13 mouse cellular contexts compared by ENCODE assay signal in the genomic region with DNA sequence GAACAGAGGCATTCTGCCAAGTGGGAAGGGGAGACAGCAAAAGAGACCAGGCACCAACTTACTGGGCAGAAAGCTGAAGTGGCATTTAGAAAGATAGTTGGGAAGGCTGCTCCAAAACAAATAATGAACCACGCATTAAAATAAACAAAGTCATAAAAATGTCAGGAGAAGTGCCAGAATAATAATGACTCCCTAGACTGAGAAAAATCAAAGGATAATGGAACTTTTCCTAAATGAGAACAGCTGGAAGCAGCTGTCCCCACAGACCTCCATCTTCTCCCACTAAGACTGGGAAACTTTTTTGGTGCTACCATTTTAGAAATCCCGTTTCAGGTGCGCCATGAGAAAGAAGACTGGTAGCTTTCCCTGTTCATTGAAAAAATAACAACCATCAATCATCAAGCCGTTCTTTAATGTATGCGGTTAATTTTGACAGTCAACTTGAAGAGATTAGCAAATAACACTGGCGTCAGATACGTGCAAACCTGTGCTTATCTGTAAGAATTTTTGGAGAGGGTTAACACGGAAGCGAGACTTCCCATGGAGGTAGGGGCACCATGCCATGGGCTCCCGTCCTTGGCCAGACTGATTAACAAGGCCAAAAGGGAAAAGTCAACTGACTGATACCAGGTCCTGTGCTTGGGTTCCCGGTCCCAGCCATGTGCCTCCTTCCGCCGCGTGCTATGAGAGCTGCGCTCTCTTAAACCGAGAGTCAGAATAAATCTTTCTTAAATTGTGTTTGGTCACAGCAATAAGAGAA.
DNase-seq lines count a peak whose midpoint lies in the region; ATAC-seq and TF ChIP-seq lines count a peak whose summit lies in the region.
"Had no signal": no experiment of that assay in that cellular context is flagged by ENCODE, and none has a peak within 500 bp of the region (broad histone marks: within the 10 kb centered on the region; RNA-seq: fewer than 3 reads in every experiment).

No protein-coding gene starts in this region.

- no peak overlapping the region for H3K9ac ChIP-seq in hindbrain, embryonic 15.5 days
- H3K9ac ChIP-seq in hindbrain, embryonic 11.5 days (ENCODE audit: low read depth, low read length), result no peak overlapping the region
- no peak overlapping the region for H3K9ac ChIP-seq in kidney, postnatal 0 days (ENCODE audit: low read depth, low read length)
- H3K9ac ChIP-seq: limb, embryonic 12.5 days had no signal

- TF ChIP-seq CTCF in kidney, postnatal 0 days (IDR thresholded peaks at IDR 0.05; ENCODE audit: low read depth), result no peak

- no peak overlapping the region for H3K4me3 ChIP-seq in hindbrain, embryonic 15.5 days
- H3K4me3 ChIP-seq in hindbrain, embryonic 11.5 days (ENCODE audit: low read depth, low read length), result no peak overlapping the region
- H3K4me3 ChIP-seq in kidney, postnatal 0 days (replicated peaks; ENCODE audit: low read depth, low read length), result no peak overlapping the region
- H3K4me3 ChIP-seq: hindbrain, embryonic 10.5 days; limb, embryonic 12.5 days had no signal

- H3K4me1 ChIP-seq in hindbrain, embryonic 15.5 days (replicated peaks), result peaks cover 11% of the 10 kb centered on the region; the same call in 1 of the 2 replicates
- no peaks in the 10 kb centered on the region for H3K4me1 ChIP-seq in hindbrain, embryonic 11.5 days (replicated peaks; ENCODE audit: control insufficient read depth, insufficient read depth, low read length)
- no peaks in the 10 kb centered on the region for H3K4me1 ChIP-seq in kidney, postnatal 0 days (replicated peaks; ENCODE audit: insufficient read depth, low read length)
- H3K4me1 ChIP-seq: hindbrain, embryonic 10.5 days; limb, embryonic 12.5 days had no signal

- H3K9me3 ChIP-seq in hindbrain, embryonic 15.5 days, result no peaks in the 10 kb centered on the region
- no peaks in the 10 kb centered on the region for H3K9me3 ChIP-seq in hindbrain, embryonic 11.5 days (ENCODE audit: control insufficient read depth, low read length)
- H3K9me3 ChIP-seq in kidney, postnatal 0 days (replicated peaks; ENCODE audit: low read length), result no peaks in the 10 kb centered on the region
- H3K9me3 ChIP-seq: hindbrain, embryonic 10.5 days; limb, embryonic 12.5 days had no signal

- no peaks in the 10 kb centered on the region for H3K27me3 ChIP-seq in hindbrain, embryonic 15.5 days
- H3K27me3 ChIP-seq in hindbrain, embryonic 11.5 days (ENCODE audit: control insufficient read depth, insufficient read depth, low read length), result no peaks in the 10 kb centered on the region
- no peaks in the 10 kb centered on the region for H3K27me3 ChIP-seq in kidney, postnatal 0 days (ENCODE audit: insufficient read depth, low read length)
- H3K27me3 ChIP-seq: limb, embryonic 12.5 days had no signal

- WGBS in hindbrain, embryonic 15.5 days, result 82% methylated on average over 16 of the region's 16 CpGs
- WGBS in hindbrain, embryonic 11.5 days, result 91% methylated on average over 16 of the region's 16 CpGs
- WGBS in kidney, postnatal 0 days, result 65% methylated on average over 16 of the region's 16 CpGs

- no peak for ATAC-seq in hindbrain, embryonic 15.5 days (ENCODE audit: low FRiP score, low read depth)
- ATAC-seq in hindbrain, embryonic 11.5 days (ENCODE audit: low FRiP score), result no peak
- ATAC-seq in kidney, postnatal 0 days (replicated peaks; ENCODE audit: low FRiP score, low read depth), result no peak

- no peak overlapping the region for H3K27ac ChIP-seq in hindbrain, embryonic 15.5 days (replicated peaks)
- no peak overlapping the region for H3K27ac ChIP-seq in hindbrain, embryonic 11.5 days (ENCODE audit: low read depth, low read length)
- no peak overlapping the region for H3K27ac ChIP-seq in kidney, postnatal 0 days
- H3K27ac ChIP-seq: limb, embryonic 12.5 days had no signal

- H3K36me3 ChIP-seq in hindbrain, embryonic 15.5 days, result no peaks in the 10 kb centered on the region
- no peaks in the 10 kb centered on the region for H3K36me3 ChIP-seq in hindbrain, embryonic 11.5 days (ENCODE audit: control insufficient read depth, insufficient read depth, low read length)
- no peaks in the 10 kb centered on the region for H3K36me3 ChIP-seq in kidney, postnatal 0 days (ENCODE audit: insufficient read depth, low read length)
- H3K36me3 ChIP-seq: hindbrain, embryonic 10.5 days; limb, embryonic 12.5 days had no signal

- H3K4me2 ChIP-seq in hindbrain, embryonic 15.5 days, result peak overlapping the region; percentile 20
- no peak overlapping the region for H3K4me2 ChIP-seq in hindbrain, embryonic 11.5 days (replicated peaks; ENCODE audit: low read depth, low read length)
- peak overlapping the region; percentile 43 for H3K4me2 ChIP-seq in kidney, postnatal 0 days (ENCODE audit: low read length)
- H3K4me2 ChIP-seq: limb, embryonic 12.5 days had no signal

- DNase-seq in adrenal gland, adult 2 months, result peak; percentile 13
- no peak for DNase-seq in adrenal gland, adult 8-10 months
- no peak for DNase-seq in hindbrain, embryonic 11.5 days (ENCODE audit: low spot score)
- DNase-seq in kidney, postnatal 0 days (ENCODE audit: low spot score), result peak; percentile 75
- DNase-seq in lung, postnatal 36 days, result peak; percentile 35
- DNase-seq in spleen, postnatal 10 days (ENCODE audit: low spot score in 2 of 2), result no peak
- DNase-seq in layer of hippocampus, adult 9-10 months (ENCODE audit: low spot score), result no peak
- DNase-seq: cerebellum, adult 2 months; gastrocnemius, postnatal 25 days; spleen, adult 18-20 months had no signal

Comparison
In these comparisons a context has a peak if more than half of its experiments do, and no peak if none do; other contexts are left out.
1. DNase-seq: peak in adrenal gland, adult 2 months (single experiment), kidney, postnatal 0 days (single experiment) and lung, postnatal 36 days (single experiment); none in adrenal gland, adult 8-10 months (single experiment), hindbrain, embryonic 11.5 days (single experiment), spleen, postnatal 10 days (0 of 2) and layer of hippocampus, adult 9-10 months (single experiment).